Mouse (Mus musculus): Measurements from ENCODE around the gene Ythdf2. TPM values are rescaled to one million over a fixed set of nuclear protein-coding genes. Genes with fewer than 3 reads are reported as not detected.

Ythdf2 gene
- total and polyA plus RNA-seq, 2 experiments from 2014 or later, result 53.5 to 117 TPM

DNA sequence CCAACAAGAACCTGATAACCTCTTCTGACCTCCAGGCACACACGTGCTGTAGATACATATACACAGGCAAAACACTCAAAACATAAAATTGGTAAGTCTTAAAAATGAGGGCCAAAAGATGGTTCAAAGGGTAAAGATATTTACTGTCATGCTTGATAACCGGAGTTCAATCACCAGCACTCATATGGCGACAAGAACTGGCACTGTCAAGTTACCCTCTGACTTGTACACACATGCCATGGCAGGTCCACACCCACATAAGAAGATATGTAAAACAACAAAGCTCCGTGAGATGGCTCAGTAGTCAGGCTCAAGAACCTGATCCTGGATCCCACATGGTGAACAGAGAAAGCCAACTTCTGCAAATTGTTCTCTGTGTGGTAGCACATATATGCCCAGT is 4.8 kb downstream of the Ythdf2 start:
- no peak overlapping the region for H3K4me2 ChIP-seq (ENCODE audit: low read depth, low read length, poor library complexity, severe bottlenecking)
- H3K27me3 ChIP-seq (ENCODE audit: insufficient read depth, low read length), result no peaks in the 10 kb centered on the region
- H3K36me3 ChIP-seq (ENCODE audit: insufficient read depth, low read length), result peaks cover 16% of the 10 kb centered on the region; the same call in 1 of the 2 replicates
- no peak overlapping the region for H3K4me3 ChIP-seq (ENCODE audit: low read depth, low read length)
- no peaks in the 10 kb centered on the region for H3K9me3 ChIP-seq (ENCODE audit: low read length)
- TF ChIP-seq CTCF (IDR thresholded peaks at IDR 0.05), result no peak
- WGBS, result 93% methylated on average over 4 of the region's 4 CpGs
- no peak for DNase-seq (ENCODE audit: low spot score)
- no peak overlapping the region for H3K27ac ChIP-seq (ENCODE audit: low read depth, low read length)
- H3K9ac ChIP-seq (replicated peaks; ENCODE audit: low read length, poor library complexity, severe bottlenecking), result no peak overlapping the region
- 0 out of 2 replicates have a peak, but pooled peaks cover 5% of the 10 kb centered on the region for H3K4me1 ChIP-seq (ENCODE audit: insufficient read depth, low read length)
- ATAC-seq (ENCODE audit: low FRiP score), result no peak

DNA sequence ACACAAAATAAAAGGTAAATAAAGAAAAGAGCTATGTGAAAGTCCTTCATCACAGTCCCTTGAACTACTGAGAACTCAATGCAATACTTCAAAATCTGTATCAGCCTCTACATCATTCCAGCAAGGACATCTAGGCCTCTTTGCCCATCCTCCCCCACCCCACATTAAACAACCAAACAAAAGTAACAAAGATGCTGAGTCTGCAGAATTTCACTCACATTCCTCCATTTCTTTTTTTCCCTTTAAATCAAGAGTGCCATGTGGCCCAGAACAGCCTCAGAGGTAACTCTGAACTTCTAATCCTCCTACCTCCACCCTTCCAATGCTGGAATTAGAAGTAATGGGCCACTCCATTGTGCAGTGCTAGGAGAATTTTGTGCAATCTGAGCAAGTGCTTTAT is 13.3 kb downstream of the Ythdf2 start:
- Histone ChIP-seq H3K4me3 (ENCODE audit: low read depth, low read length) (no peak overlapping the region), H3K9me3 (ENCODE audit: low read length) (no peaks in the 10 kb centered on the region), H3K9ac (replicated peaks; ENCODE audit: low read length, poor library complexity, severe bottlenecking) (no peak overlapping the region), H3K36me3 (ENCODE audit: insufficient read depth, low read length) (peaks cover 5% of the 10 kb centered on the region; the same call in 1 of the 2 replicates), H3K27ac (ENCODE audit: low read depth, low read length) (no peak overlapping the region), H3K4me2 (ENCODE audit: low read depth, low read length, poor library complexity, severe bottlenecking) (no peak overlapping the region), H3K4me1 (ENCODE audit: insufficient read depth, low read length) (0 out of 2 replicates have a peak, but pooled peaks cover 3% of the 10 kb centered on the region), H3K27me3 (ENCODE audit: insufficient read depth, low read length) (no peaks in the 10 kb centered on the region)
- no peak for TF ChIP-seq CTCF (IDR thresholded peaks at IDR 0.05)
- no peak for DNase-seq (ENCODE audit: low spot score)
- no peak for ATAC-seq (ENCODE audit: low FRiP score)

DNA sequence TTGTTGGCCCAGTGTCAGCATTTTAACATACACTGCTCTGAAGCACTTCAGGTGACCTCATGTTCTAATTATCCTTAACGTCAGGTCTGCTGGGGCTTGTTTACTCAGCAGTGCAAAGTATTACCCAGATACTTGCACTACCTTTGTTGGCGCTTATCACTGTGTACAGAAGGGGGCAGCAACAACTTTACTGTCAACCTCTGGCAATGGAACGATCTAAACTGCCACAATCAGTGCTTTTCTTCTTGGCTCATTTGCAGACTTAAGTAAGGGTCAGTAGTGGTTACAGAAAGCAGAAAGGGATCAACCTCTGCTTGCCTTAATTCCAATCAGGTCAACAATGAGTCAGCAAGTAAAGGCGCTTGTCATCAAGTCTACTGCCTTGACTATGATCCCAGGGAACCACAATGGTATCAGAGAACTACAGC is 13.8 kb downstream of the Ythdf2 start:
- DNase-seq (ENCODE audit: low spot score) (no peak), ATAC-seq (ENCODE audit: low FRiP score) (no peak)
- 0 out of 2 replicates have a peak, but pooled peaks cover 3% of the 10 kb centered on the region for H3K4me1 ChIP-seq (ENCODE audit: insufficient read depth, low read length)
- WGBS, result 54% methylated on average over 4 of the region's 4 CpGs
- no peak overlapping the region for H3K9ac ChIP-seq (replicated peaks; ENCODE audit: low read length, poor library complexity, severe bottlenecking)
- peak; percentile 51 for TF ChIP-seq CTCF (IDR thresholded peaks at IDR 0.05)
- no peak overlapping the region for H3K4me2 ChIP-seq (ENCODE audit: low read depth, low read length, poor library complexity, severe bottlenecking)
- H3K27me3 ChIP-seq (ENCODE audit: insufficient read depth, low read length), result no peaks in the 10 kb centered on the region
- peaks cover 4% of the 10 kb centered on the region; the same call in 1 of the 2 replicates for H3K36me3 ChIP-seq (ENCODE audit: insufficient read depth, low read length)
- no peaks in the 10 kb centered on the region for H3K9me3 ChIP-seq (ENCODE audit: low read length)
- H3K4me3 ChIP-seq (ENCODE audit: low read depth, low read length), result no peak overlapping the region
- no peak overlapping the region for H3K27ac ChIP-seq (ENCODE audit: low read depth, low read length)

DNA sequence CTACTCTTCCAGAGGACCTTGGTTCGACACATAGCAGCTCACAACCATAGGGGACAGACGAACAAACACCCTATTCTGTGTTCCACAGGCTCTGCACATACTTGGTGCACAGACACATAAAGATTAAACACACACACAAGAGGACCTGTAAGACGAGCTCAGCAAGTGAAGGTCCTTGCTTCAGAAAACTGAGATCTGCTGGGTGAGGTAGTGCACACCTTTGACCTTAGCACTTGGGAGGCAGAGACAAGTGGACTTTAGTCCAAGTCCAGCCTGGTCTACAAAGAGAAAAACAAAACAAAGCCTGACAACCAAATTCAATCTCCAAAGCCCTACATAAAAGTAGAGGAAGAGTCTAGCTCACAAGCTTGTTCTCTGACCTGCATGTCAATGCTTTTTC is 17.1 kb downstream of the Ythdf2 start:
- Histone ChIP-seq H3K27me3 (ENCODE audit: insufficient read depth, low read length) (no peaks in the 10 kb centered on the region), H3K4me1 (ENCODE audit: insufficient read depth, low read length) (no peaks in the 10 kb centered on the region), H3K4me3 (ENCODE audit: low read depth, low read length) (no peak overlapping the region), H3K4me2 (ENCODE audit: low read depth, low read length, poor library complexity, severe bottlenecking) (no peak overlapping the region), H3K9me3 (ENCODE audit: low read length) (no peaks in the 10 kb centered on the region), H3K36me3 (ENCODE audit: insufficient read depth, low read length) (0 out of 2 replicates have a peak, but pooled peaks cover 4% of the 10 kb centered on the region), H3K27ac (ENCODE audit: low read depth, low read length) (no peak overlapping the region), H3K9ac (replicated peaks; ENCODE audit: low read length, poor library complexity, severe bottlenecking) (no peak overlapping the region)
- WGBS, result 93% methylated on average over 3 of the region's 3 CpGs
- DNase-seq (ENCODE audit: low spot score) (no peak), ATAC-seq (ENCODE audit: low FRiP score) (no peak)
- no peak for TF ChIP-seq CTCF (IDR thresholded peaks at IDR 0.05)

DNA sequence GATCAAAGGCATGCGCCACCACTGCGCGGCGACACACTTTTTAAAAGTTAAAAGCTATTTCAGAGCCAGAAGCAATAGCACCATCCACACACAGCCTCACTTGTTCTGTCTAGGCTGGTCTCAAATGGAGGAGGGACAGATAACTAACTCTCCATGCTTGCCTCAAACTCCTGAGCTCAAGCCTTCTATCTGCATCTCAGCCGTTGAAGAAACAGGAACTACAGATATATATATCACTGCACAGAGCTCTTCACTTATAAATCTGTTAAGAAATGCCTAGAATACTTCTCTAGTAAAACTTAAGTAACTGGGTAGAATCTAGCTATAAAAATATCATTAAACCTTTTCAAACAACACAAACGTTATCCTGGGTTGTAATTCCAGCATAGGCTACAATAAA is 17.7 kb downstream of the Ythdf2 start:
- no peak for TF ChIP-seq CTCF (IDR thresholded peaks at IDR 0.05)
- WGBS, result 97% methylated on average over 6 of the region's 6 CpGs

DNA sequence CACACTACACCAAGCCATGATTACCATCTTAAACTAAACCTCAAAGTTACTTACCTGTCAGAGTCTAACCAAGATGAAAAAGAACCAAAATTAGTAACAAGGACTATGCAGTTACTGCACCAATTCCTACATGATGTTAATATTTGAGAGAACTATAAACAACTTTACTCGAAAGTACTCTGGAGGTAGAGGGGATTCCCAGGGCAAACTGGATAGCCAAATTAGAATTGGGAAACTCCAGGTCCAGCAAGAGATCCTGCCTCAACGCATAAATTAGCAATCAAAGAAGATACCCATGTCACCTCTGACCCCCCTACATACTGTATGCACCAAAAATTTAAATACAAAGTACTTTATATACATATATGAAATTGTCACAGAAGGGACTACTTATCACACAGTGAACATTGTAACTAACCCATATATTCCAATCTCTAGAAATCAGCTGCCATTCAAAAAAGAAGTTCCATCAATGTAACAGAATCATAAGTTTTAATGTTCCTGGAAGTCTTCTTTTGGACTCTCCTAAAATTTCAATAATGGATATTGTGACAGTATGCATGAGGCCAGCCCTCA is 24.2 kb downstream of the Ythdf2 start:
- Histone ChIP-seq H3K9me3 (ENCODE audit: low read length) (no peaks in the 10 kb centered on the region), H3K4me3 (ENCODE audit: low read depth, low read length) (no peak overlapping the region), H3K36me3 (ENCODE audit: insufficient read depth, low read length) (peaks cover 9% of the 10 kb centered on the region; the same call in 1 of the 2 replicates), H3K9ac (replicated peaks; ENCODE audit: low read length, poor library complexity, severe bottlenecking) (no peak overlapping the region), H3K4me2 (ENCODE audit: low read depth, low read length, poor library complexity, severe bottlenecking) (no peak overlapping the region), H3K27me3 (ENCODE audit: insufficient read depth, low read length) (no peaks in the 10 kb centered on the region), H3K27ac (ENCODE audit: low read depth, low read length) (no peak overlapping the region), H3K4me1 (ENCODE audit: insufficient read depth, low read length) (no peaks in the 10 kb centered on the region)
- WGBS, result 98% methylated on average over 2 of the region's 2 CpGs
- TF ChIP-seq CTCF (IDR thresholded peaks at IDR 0.05), result no peak
- ATAC-seq (ENCODE audit: low FRiP score) (no peak), DNase-seq (ENCODE audit: low spot score) (no peak)

More for the DNA sequence above, 17.7 kb downstream of the Ythdf2 start:
- Histone ChIP-seq H3K27ac (ENCODE audit: low read depth, low read length) (no peak overlapping the region), H3K4me3 (ENCODE audit: low read depth, low read length) (no peak overlapping the region), H3K4me1 (ENCODE audit: insufficient read depth, low read length) (no peaks in the 10 kb centered on the region), H3K4me2 (ENCODE audit: low read depth, low read length, poor library complexity, severe bottlenecking) (no peak overlapping the region), H3K9me3 (ENCODE audit: low read length) (no peaks in the 10 kb centered on the region), H3K27me3 (ENCODE audit: insufficient read depth, low read length) (no peaks in the 10 kb centered on the region), H3K9ac (replicated peaks; ENCODE audit: low read length, poor library complexity, severe bottlenecking) (no peak overlapping the region), H3K36me3 (ENCODE audit: insufficient read depth, low read length) (no peaks in the 10 kb centered on the region)
- ATAC-seq (ENCODE audit: low FRiP score) (no peak), DNase-seq (ENCODE audit: low spot score) (no peak)
